Mouse (Mus musculus) bone marrow macrophage, adult 2 months (primary cell): ENCODE results near the gene Tspoap1. TPM values are rescaled to one million over a fixed set of nuclear protein-coding genes. Genes with fewer than 3 reads are reported as not detected.

ENCODE experiments used
- H3K27ac ChIP-seq: 2 replicates; pipeline ENCODE4 v1.5.1; 2012; ENCODE audit warnings: low read depth, low read length; ENCODE audit not compliant: insufficient read depth
- H3K4me1 ChIP-seq: 2 replicates; pipeline ENCODE4 v1.6.1; 2012; ENCODE audit warnings: low read length; ENCODE audit not compliant: control insufficient read depth, insufficient read depth
- H3K4me3 ChIP-seq: 2 replicates; pipeline ENCODE4 v1.5.1; 2012; ENCODE audit warnings: mild to moderate bottlenecking, low read length, moderate library complexity; ENCODE audit not compliant: insufficient read depth
- CTCF ChIP-seq: IDR thresholded peaks from 2 replicates; pipeline ENCODE4 v1.5.1; 2012; ENCODE audit warnings: low read depth, mild to moderate bottlenecking, low read length, moderate library complexity
- POLR2A ChIP-seq: IDR thresholded peaks from 2 replicates; pipeline ENCODE4 v1.6.1; 2012; ENCODE audit warnings: mild to moderate bottlenecking, low read depth, low read length, borderline replicate concordance
- polyA plus RNA-seq: library from polyadenylated mRNA; stranded (reverse); fragments of >200 nt; gene quantifications from 2 replicates; pipeline ENCODE4 v1.2.4, GENCODE M21; 2012; ENCODE audit not compliant: missing spikeins, insufficient read depth, insufficient read length

The Tspoap1 gene
- polyA plus RNA-seq, 1 experiment, result 2.6 TPM

DNA sequence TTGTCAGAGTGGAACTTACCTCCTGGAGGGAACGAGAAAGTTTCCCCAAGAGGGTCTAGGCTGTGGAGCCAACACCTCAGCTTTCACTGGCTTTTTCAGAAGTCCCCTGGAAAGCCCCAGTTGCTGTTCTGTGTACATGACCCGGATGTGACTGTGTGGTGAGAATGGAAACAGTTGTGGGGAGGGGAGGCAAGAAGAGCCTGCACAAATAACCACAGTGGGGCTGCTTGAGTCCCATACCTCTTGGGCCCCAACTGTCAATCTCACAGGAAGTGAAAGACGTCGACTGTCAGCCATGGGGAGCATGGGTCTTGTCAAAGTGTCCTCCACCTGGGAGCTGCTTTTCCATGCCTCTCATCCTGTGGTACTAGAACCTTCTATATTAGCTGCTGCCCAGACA, 15.4 kb upstream of the Tspoap1 start:
- Histone ChIP-seq H3K4me3 (no peak overlapping the region), H3K4me1 (peaks cover 11% of the 10 kb centered on the region), H3K27ac (no peak overlapping the region)
- TF ChIP-seq CTCF (no peak), POLR2A (no peak)

GRCm38 (mm10) chr11:87745632-87746555, 14.4 kb upstream of the Tspoap1 start:
- Histone ChIP-seq H3K4me1 (peaks cover 20% of the 10 kb centered on the region), H3K27ac (no peak overlapping the region), H3K4me3 (no peak overlapping the region)
- TF ChIP-seq POLR2A (no peak), CTCF (no peak)

- TF ChIP-seq POLR2A, result no peak
- Histone ChIP-seq H3K27ac (no peak overlapping the region), H3K4me3 (no peak overlapping the region), H3K4me1 (peaks cover 34% of the 10 kb centered on the region)
Observed at GRCm38 (mm10) chr11:87747312-87747711, 13.0 kb upstream of the Tspoap1 start.

GRCm38 (mm10) chr11:87747716-87748115, 12.6 kb upstream of the Tspoap1 start:
- Histone ChIP-seq H3K27ac (no peak overlapping the region; the same call in 1 of the 2 replicates), H3K4me1 (peaks cover 36% of the 10 kb centered on the region), H3K4me3 (no peak overlapping the region)
- TF ChIP-seq CTCF (no peak), POLR2A (no peak)

GRCm38 (mm10) chr11:87748132-87749119, 11.9 kb upstream of the Tspoap1 start:
- H3K27ac ChIP-seq, result peak overlapping the region; percentile 99
- H3K4me1 ChIP-seq, result peaks cover 36% of the 10 kb centered on the region
- TF ChIP-seq CTCF, result no peak
- H3K4me3 ChIP-seq, result peak overlapping the region; percentile 58

DNA sequence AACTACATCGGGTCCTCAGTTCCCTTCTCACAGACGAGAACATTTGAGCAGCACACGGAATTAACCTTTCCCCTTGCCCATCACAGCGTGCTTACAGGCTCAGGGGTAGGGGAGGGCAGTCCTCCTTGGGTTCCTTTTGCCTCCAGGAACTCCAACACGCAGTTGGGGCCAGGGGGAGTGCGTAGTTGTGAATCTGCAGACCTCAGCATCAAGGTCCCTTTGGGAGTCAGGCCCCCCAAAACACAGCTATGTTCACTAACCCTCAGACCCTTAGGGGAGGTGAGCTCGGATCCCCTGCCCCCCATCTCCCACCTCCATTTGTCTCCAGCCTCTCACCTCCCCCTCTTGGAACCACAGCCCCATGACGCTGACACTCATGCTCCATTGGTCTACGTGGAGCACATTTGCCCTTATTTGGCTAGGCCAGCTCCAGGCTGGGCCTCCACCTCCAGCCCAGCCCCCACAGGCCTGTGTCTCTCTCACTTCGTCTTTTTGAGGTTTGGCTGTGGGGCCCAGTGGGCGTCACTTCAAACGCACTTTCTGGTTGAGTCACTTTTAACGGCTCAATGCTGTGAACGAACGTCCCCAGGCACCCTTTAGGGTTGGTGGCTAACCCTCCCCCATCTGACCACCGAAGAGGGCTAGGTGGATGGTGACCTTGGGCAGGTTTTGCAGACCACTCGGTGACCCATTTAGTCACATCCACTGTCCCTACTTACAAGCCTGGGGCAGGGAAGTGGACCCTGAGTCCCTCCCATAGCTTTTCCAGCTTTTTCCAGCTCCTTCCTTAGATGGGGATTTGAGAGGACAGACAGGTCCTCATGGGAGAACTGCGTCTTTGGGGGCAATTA, 10.9 kb upstream of the Tspoap1 start:
- TF ChIP-seq CTCF (no peak), POLR2A (peak; percentile 68; the same call in 1 of the 2 replicates)
- peak overlapping the region; percentile 61 for H3K4me3 ChIP-seq
- H3K27ac ChIP-seq, result peak overlapping the region; percentile 99
- peaks cover 44% of the 10 kb centered on the region for H3K4me1 ChIP-seq

DNA sequence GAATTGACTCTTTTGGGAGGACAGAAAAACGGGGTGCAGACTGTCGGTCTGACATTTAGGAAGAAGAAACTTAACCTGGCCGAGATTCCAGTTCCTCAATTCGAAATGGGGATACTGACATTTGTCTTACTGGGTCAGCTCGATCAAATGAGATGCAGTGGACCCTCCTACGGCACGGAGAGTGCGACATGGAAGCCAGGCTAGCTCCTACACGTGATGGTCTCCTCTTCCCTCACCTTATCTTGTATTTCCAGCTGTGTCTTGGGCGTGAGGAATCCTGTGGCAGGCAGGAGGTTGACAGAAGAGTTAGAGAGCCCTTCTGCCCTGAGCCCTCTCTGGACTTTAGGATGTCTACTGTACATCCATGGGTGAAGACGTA, 10.3 kb upstream of the Tspoap1 start:
- H3K27ac ChIP-seq, result peak overlapping the region; percentile 99
- TF ChIP-seq POLR2A, result no peak
- no peak for TF ChIP-seq CTCF
- peak overlapping the region; percentile 61 for H3K4me3 ChIP-seq
- peaks cover 50% of the 10 kb centered on the region for H3K4me1 ChIP-seq

DNA sequence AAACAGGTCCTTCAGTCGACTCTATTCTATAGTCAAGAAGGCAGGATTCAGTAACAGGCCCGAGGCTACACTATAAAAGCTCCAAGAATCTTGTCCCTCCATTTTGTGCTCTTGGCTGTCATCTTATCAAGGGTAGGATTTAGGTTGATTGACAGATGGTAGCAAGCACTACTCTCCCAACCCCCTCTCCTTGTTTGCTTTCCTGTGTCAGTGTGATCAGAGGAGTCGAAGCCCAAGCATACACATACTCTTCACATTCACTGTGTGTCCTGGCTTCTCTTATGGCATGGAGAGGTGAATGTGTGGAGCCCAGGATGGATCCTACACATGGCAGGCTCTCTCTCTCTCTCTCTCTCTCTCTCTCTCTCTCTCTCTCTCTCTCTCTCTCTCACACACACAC, 9.8 kb upstream of the Tspoap1 start:
- peak overlapping the region; percentile 61 for H3K4me3 ChIP-seq
- H3K4me1 ChIP-seq, result peaks cover 50% of the 10 kb centered on the region

DNA sequence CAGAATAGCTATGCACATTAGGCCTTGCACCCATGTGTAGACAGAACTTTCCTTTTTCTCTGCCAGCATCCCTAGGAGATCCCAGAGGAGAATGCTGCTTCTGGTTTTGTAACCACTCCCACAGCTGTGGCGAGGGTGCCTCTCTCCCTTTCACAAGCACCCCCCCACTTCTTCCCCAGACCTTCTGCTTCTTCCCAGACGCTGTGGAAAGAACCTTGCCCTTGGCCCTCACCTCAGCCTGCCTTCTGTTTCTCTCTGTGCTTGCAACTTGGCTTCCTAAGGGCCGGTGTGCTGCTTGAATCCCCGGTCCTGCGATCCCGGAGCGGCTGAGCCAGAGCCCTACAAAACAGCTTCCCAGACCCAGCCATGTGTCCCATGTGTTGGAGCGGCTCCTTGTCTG, 9.3 kb upstream of the Tspoap1 start:
- H3K4me1 ChIP-seq, result peaks cover 50% of the 10 kb centered on the region
- TF ChIP-seq POLR2A (no peak), CTCF (no peak; the same call in 1 of the 2 replicates)
- peak overlapping the region; percentile 61 for H3K4me3 ChIP-seq
- peak overlapping the region; percentile 99 for H3K27ac ChIP-seq

More for the DNA sequence above, 9.8 kb upstream of the Tspoap1 start:
- no peak for TF ChIP-seq CTCF
- no peak for TF ChIP-seq POLR2A
- peak overlapping the region; percentile 99 for H3K27ac ChIP-seq
